Mouse (Mus musculus): ENCODE data around the gene Saal1. TPM values are rescaled to one million over a fixed set of nuclear protein-coding genes. Genes with fewer than 3 reads are reported as not detected.
"Not testable (repeated sequence)": the region's sequence is repeated elsewhere in the genome, so short reads cannot be mapped to it uniquely, and the experiment has no call there.

Gene Saal1
- polyA plus RNA-seq (2015; fragmentation: Nextera tagmentation; extraction: Ambion mirVana): 13.3 and 13.9 TPM in 2 replicates

- H3K4me2 ChIP-seq: peak within 1 kb of the TSS; percentile 52
- WGBS: under 1% methylated on average over 35 of the region's 38 CpGs
- no peaks in the 10 kb centered on the region for H3K27me3 ChIP-seq (replicated peaks)
- H3K4me3 ChIP-seq: peak within 1 kb of the TSS; percentile 76
- peak; percentile 98 for ATAC-seq (replicated peaks)
- H3K36me3 ChIP-seq (replicated peaks): no peaks in the 10 kb centered on the region; the same call in 1 of the 2 replicates
- H3K9me3 ChIP-seq: no peaks in the 10 kb centered on the region
- peak within 1 kb of the TSS; percentile 85 for H3K9ac ChIP-seq
- H3K27ac ChIP-seq: peak within 1 kb of the TSS; percentile 84
- H3K4me1 ChIP-seq: peaks cover 9% of the 10 kb centered on the region
Observed at GRCm38 (mm10) chr7:46710390-46710844, at the start of gene Saal1. TSS of gene Saal1 (minus strand) at chr7:46710680.

GRCm38 (mm10) chr7:46751490-46751889 lies 41.0 kb upstream of the Saal1 start, which contains the start of gene Saa2:
TSS of gene Saa2 (plus strand) at chr7:46751790.
- 79% methylated on average over 3 of the region's 3 CpGs for WGBS
- Histone ChIP-seq H3K36me3 (replicated peaks) (no peaks in the 10 kb centered on the region), H3K27me3 (replicated peaks) (no peaks in the 10 kb centered on the region), H3K9ac (no peak within 1 kb of the TSS), H3K4me1 (peaks cover 4% of the 10 kb centered on the region; the same call in 1 of the 2 replicates), H3K27ac (no peak within 1 kb of the TSS), H3K9me3 (no peaks in the 10 kb centered on the region), H3K4me2 (no peak within 1 kb of the TSS), H3K4me3 (no peak within 1 kb of the TSS)
- ATAC-seq (replicated peaks): no peak

GRCm38 (mm10) chr7:46748459-46748858 lies 38.0 kb upstream of the Saal1 start:
- no peak overlapping the region for H3K4me2 ChIP-seq
- no peaks in the 10 kb centered on the region for H3K27me3 ChIP-seq (replicated peaks)
- no peak for ATAC-seq (replicated peaks)
- H3K4me3 ChIP-seq: no peak overlapping the region
- no peaks in the 10 kb centered on the region for H3K36me3 ChIP-seq (replicated peaks)
- no peak overlapping the region for H3K27ac ChIP-seq
- 21% methylated on average over 3 of the region's 3 CpGs for WGBS
- peaks cover 4% of the 10 kb centered on the region; the same call in 1 of the 2 replicates for H3K4me1 ChIP-seq
- no peaks in the 10 kb centered on the region for H3K9me3 ChIP-seq
- no peak overlapping the region for H3K9ac ChIP-seq

GRCm38 (mm10) chr7:46746381-46746780 lies 35.9 kb upstream of the Saal1 start:
- H3K9ac ChIP-seq: no peak overlapping the region
- ATAC-seq (replicated peaks): no peak
- no peaks in the 10 kb centered on the region for H3K27me3 ChIP-seq (replicated peaks)
- H3K4me1 ChIP-seq: peaks cover 4% of the 10 kb centered on the region; the same call in 1 of the 2 replicates
- H3K27ac ChIP-seq: no peak overlapping the region
- WGBS: 88% methylated on average over 7 of the region's 7 CpGs
- no peak overlapping the region for H3K4me3 ChIP-seq
- H3K36me3 ChIP-seq (replicated peaks): no peaks in the 10 kb centered on the region
- no peaks in the 10 kb centered on the region for H3K9me3 ChIP-seq
- H3K4me2 ChIP-seq: no peak overlapping the region

GRCm38 (mm10) chr7:46745816-46746215 lies 35.3 kb upstream of the Saal1 start:
- no peak overlapping the region for H3K9ac ChIP-seq
- no peak overlapping the region for H3K4me3 ChIP-seq
- WGBS: 84% methylated on average over 3 of the region's 3 CpGs
- no peak overlapping the region for H3K27ac ChIP-seq
- no peaks in the 10 kb centered on the region for H3K36me3 ChIP-seq (replicated peaks)
- ATAC-seq (replicated peaks): no peak
- H3K4me1 ChIP-seq: peaks cover 4% of the 10 kb centered on the region; the same call in 1 of the 2 replicates
- H3K4me2 ChIP-seq: no peak overlapping the region
- no peaks in the 10 kb centered on the region for H3K27me3 ChIP-seq (replicated peaks)
- H3K9me3 ChIP-seq: no peaks in the 10 kb centered on the region

- H3K27me3 ChIP-seq (replicated peaks); H3K4me1 ChIP-seq; H3K4me3 ChIP-seq; H3K9me3 ChIP-seq; H3K27ac ChIP-seq; H3K9ac ChIP-seq; ATAC-seq (replicated peaks); H3K4me2 ChIP-seq; H3K36me3 ChIP-seq (replicated peaks): not testable (repeated sequence)
- WGBS: 88% methylated on average over 3 of the region's 3 CpGs
Observed at GRCm38 (mm10) chr7:46742880-46743279, 32.4 kb upstream of the Saal1 start, which contains the start of gene Saa1. TSS of gene Saa1 (minus strand) at chr7:46742980.

GRCm38 (mm10) chr7:46740041-46740440 lies 29.6 kb upstream of the Saal1 start:
- 81% methylated on average over 5 of the region's 5 CpGs for WGBS
- not testable (repeated sequence) for H3K4me3 ChIP-seq; H3K9ac ChIP-seq; H3K9me3 ChIP-seq; H3K4me2 ChIP-seq; H3K4me1 ChIP-seq; H3K36me3 ChIP-seq (replicated peaks); H3K27ac ChIP-seq; H3K27me3 ChIP-seq (replicated peaks); ATAC-seq (replicated peaks)

GRCm38 (mm10) chr7:46738561-46739460 lies 28.3 kb upstream of the Saal1 start:
- 88% methylated on average over 12 of the region's 12 CpGs for WGBS
- ATAC-seq (replicated peaks): no peak
- no peak overlapping the region for H3K4me3 ChIP-seq
- no peaks in the 10 kb centered on the region for H3K4me1 ChIP-seq
- H3K4me2 ChIP-seq: no peak overlapping the region
- H3K27ac ChIP-seq: no peak overlapping the region
- H3K27me3 ChIP-seq (replicated peaks): no peaks in the 10 kb centered on the region
- no peaks in the 10 kb centered on the region for H3K36me3 ChIP-seq (replicated peaks)
- no peaks in the 10 kb centered on the region for H3K9me3 ChIP-seq
- H3K9ac ChIP-seq: no peak overlapping the region

- Histone ChIP-seq H3K36me3 (replicated peaks) (no peaks in the 10 kb centered on the region), H3K9me3 (no peaks in the 10 kb centered on the region)
- 83% methylated on average over 2 of the region's 2 CpGs for WGBS
Observed at GRCm38 (mm10) chr7:46734983-46735382, 24.5 kb upstream of the Saal1 start.

GRCm38 (mm10) chr7:46732458-46732857 lies 22.0 kb upstream of the Saal1 start, which contains the start of gene Saa4:
TSS of gene Saa4 (minus strand) at chr7:46732603.
- H3K36me3 ChIP-seq (replicated peaks): no peaks in the 10 kb centered on the region
- no peaks in the 10 kb centered on the region for H3K9me3 ChIP-seq
- H3K4me1 ChIP-seq: no peaks in the 10 kb centered on the region
- H3K4me3 ChIP-seq: no peak within 1 kb of the TSS
- no peak within 1 kb of the TSS for H3K4me2 ChIP-seq
- ATAC-seq (replicated peaks): no peak
- 90% methylated on average over 4 of the region's 4 CpGs for WGBS
- H3K27me3 ChIP-seq (replicated peaks): no peaks in the 10 kb centered on the region
- no peak within 1 kb of the TSS for H3K9ac ChIP-seq
- H3K27ac ChIP-seq: no peak within 1 kb of the TSS

More at GRCm38 (mm10) chr7:46734983-46735382, 24.5 kb upstream of the Saal1 start:
- H3K4me1 ChIP-seq: no peaks in the 10 kb centered on the region
- H3K4me2 ChIP-seq: no peak overlapping the region
- H3K9ac ChIP-seq: no peak overlapping the region
- H3K27me3 ChIP-seq (replicated peaks): no peaks in the 10 kb centered on the region
- no peak for ATAC-seq (replicated peaks)
- H3K27ac ChIP-seq: no peak overlapping the region
- no peak overlapping the region for H3K4me3 ChIP-seq

- no peak for ATAC-seq (replicated peaks)
- H3K36me3 ChIP-seq (replicated peaks): no peaks in the 10 kb centered on the region
- no peaks in the 10 kb centered on the region for H3K9me3 ChIP-seq
- no peak overlapping the region for H3K4me2 ChIP-seq
- H3K27me3 ChIP-seq (replicated peaks): no peaks in the 10 kb centered on the region
- H3K27ac ChIP-seq: no peak overlapping the region
- 93% methylated on average over 1 of the region's 1 CpGs for WGBS
- no peaks in the 10 kb centered on the region for H3K4me1 ChIP-seq
- no peak overlapping the region for H3K9ac ChIP-seq
- no peak overlapping the region for H3K4me3 ChIP-seq
Observed at GRCm38 (mm10) chr7:46727584-46727983, 17.1 kb upstream of the Saal1 start.

GRCm38 (mm10) chr7:46724396-46724795 lies 13.9 kb upstream of the Saal1 start:
- WGBS: 78% methylated on average over 5 of the region's 5 CpGs
- no peaks in the 10 kb centered on the region for H3K4me1 ChIP-seq
- no peak for ATAC-seq (replicated peaks)
- H3K36me3 ChIP-seq (replicated peaks): no peaks in the 10 kb centered on the region
- no peak overlapping the region for H3K4me3 ChIP-seq
- no peaks in the 10 kb centered on the region for H3K9me3 ChIP-seq
- H3K4me2 ChIP-seq: no peak overlapping the region
- no peak overlapping the region for H3K9ac ChIP-seq
- no peaks in the 10 kb centered on the region; the same call in 1 of the 2 replicates for H3K27me3 ChIP-seq (replicated peaks)
- H3K27ac ChIP-seq: no peak overlapping the region

Data from midbrain, embryonic 15.5 days (tissue).